Mouse (Mus musculus) layer of hippocampus, adult 18-20 months (tissue): ENCODE measurements around the gene Nptn. TPM values are rescaled to one million over a fixed set of nuclear protein-coding genes. Genes with fewer than 3 reads are reported as not detected.

Experiments
- DNase-seq, 2 experiments: peaks; one replicate each; pipeline ENCODE4 v3.0.0; 2022; ENCODE audit warnings: low spot score in 2 of 2
- long read RNA-seq: library from polyadenylated mRNA; stranded (forward); transcript quantifications from one replicate; pipeline ENCODE4 v2.0.0, GENCODE M21; 2021
- total RNA-seq, 2 experiments: library from RNA; stranded (reverse); gene quantifications; 2 replicates each; pipeline ENCODE4 v1.2.3; 2021

The Nptn gene
- total RNA-seq: 100 to 1,000 TPM; 848 to 884 TPM
- long read RNA-seq, transcript Nptn-201 (8 exons, 2,024 nt): major isoform, 29 of 53 reads
- long read RNA-seq, partial matches to known transcripts: 3 of 53 reads
- long read RNA-seq, other reads (novel, unspliced or antisense): 18 of 53 reads

DNA sequence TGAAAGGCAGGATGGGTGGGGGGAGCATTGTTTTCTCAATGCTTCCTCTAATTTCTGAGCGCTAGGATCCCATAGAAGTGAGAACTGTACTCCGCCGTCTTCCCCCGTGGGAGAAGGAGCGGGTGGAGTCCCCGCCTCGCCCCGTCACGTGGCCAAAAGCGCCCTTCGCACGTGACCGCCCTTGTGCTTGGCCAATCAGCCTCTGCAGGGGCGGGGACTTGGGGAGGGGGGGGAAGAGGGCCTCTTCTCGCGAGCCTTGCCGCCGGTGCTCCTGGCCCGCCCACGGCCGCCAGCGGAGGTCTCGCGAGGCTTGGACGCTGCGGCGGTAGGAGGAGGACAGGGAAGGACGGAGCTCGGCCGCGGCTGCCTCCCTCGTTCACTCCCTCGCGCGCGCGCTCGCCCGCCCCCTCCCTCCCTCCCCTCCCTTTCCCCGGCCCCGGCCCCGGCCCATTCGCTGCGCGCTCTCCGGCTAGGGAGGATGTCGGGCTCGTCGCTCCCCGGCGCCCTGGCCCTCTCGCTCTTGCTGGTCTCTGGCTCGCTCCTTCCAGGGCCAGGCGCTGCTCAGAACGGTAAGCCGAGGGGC lies at the start of gene Nptn:
Gene Nptn, plus strand, starts transcription at position 283 of the 583 bp plus-strand sequence.
- peak; percentile 95 to 98 for DNase-seq

DNA sequence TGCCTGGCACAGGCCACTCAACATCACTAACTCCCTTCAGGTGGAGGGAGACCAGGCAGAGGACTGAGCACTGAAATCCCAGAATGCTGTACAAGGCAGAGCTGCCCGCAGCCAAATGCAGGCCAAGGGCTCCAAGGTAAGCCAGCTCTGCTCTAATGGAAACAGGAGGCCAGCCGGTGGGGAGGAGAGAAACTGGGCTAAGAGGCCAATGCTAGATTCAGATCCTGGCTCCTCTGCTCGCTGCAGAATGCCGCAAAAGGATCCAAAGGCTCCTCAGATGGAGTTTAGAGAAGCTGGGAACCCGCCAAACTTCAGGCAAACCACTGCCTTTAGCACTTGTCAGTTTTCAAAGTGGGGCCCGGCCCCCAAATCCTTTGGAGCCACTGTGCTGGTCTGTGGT lies 48.7 kb upstream of the Nptn start:
- no peak for DNase-seq

DNA sequence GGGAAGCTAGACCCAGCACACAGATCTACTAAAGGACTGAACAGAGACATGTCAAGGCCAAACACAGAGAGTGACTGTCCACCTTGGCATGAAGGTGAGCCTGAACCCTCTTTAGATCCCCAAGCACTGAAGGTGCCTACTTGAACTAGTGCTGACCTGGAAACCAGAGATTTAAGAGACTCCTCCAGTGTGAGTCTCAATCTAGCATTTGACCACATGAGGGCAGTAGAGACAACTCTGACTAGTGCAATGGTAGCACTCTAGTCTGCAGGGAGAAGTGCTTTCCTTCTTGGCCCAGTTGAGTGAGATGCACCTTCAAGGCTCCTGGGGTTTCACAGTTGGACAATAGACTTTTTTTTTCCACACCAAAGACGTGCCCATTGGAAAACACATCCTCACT lies 47.3 kb upstream of the Nptn start:
- peak in 1 of 2 experiments; percentile 81 for DNase-seq

DNA sequence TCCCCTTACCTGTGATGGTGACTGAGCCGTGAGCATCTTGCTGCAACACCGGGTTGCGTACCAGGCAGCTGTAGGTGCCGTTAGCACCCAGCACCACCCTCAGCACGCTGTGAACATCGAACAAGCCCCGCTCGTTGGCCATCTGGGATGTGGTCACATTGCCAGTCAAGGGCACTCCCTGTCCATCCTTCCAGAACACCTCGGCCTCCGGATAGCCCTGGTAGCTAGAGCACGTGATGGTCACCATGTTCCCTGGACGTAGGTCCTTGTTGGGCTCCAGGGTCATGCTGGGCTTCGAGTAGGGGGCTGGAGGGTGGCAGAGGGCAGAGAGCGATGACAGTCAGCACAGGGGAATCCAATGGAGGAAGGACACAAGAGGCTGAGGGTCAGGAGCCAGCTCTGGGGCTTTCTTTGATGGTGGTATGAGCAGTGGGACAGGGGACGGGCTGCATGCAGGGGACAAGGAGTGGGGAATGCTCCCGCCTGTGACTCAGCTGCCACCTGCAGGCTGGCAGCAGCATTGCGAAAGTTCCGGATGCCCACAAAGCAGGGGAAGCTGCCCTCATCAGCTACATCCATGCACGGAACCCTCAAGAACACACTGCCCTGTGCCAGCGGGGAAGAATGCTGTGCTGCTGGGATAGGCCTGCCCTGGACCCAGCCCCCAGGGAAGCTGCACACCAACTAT lies 46.4 kb upstream of the Nptn start:
- peak in 1 of 2 experiments; percentile 40 for DNase-seq

DNA sequence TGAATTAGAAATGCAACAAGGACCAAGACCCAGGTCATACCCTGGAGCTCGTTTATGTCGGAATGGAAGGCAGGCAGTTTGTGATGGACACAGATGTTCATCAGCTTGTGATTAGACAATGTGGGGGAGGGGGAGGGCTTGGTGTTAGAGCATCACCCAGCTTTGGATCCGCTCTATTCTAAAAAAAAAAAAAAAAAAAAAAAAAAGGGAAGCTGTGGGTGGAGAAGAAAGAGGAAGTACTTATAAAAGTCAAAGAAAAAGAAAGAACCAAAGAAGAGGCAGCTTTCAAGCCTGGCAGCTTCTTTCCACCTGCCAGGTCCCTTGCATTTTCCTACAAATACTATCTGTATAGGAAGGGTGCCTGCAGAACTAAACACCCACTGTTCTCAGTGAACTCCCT lies 44.3 kb upstream of the Nptn start:
- DNase-seq: no peak

DNA sequence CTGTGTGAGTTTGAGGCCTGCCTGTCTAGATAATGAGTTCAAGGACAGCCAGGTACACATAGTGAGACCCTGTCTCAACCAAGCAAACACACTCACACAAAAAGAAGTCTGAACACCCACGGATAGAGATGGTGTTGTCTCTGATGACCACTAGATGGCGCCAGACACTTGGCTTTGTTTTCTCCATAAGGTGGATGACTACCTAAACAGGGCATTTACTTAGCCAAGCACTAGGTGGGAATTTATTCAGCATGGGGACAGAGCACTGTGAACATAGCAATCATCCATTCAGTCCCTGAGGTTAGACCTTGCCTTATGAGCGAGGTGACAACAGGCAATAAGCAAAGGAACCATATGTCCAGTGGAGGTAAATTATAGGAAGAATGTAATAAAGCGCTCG lies 42.2 kb upstream of the Nptn start:
- DNase-seq: peak in 1 of 2 experiments; percentile 66

DNA sequence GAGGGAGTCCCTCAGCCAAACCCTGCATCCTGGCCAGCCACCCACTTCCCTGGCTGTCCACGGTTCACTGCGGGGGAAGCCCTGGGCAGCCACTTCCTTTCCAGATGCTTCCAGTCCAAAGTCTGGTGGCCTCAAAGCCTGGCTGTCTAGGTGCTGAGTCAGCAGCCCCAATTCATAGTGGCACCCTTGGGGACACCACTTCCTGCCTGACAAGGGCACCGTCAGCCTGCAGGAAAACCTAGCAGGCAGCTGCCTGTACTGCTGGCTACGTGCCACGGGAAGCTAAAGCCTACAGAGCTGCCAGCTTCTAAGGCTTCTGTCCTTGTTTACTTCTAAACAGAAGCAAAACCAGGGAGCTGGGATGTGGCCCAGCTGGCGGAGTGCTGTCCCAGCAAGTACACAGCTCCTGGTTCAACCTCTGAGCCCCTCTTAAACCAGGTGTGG lies 40.1 kb upstream of the Nptn start:
- DNase-seq: peak in 1 of 2 experiments; percentile 70

DNA sequence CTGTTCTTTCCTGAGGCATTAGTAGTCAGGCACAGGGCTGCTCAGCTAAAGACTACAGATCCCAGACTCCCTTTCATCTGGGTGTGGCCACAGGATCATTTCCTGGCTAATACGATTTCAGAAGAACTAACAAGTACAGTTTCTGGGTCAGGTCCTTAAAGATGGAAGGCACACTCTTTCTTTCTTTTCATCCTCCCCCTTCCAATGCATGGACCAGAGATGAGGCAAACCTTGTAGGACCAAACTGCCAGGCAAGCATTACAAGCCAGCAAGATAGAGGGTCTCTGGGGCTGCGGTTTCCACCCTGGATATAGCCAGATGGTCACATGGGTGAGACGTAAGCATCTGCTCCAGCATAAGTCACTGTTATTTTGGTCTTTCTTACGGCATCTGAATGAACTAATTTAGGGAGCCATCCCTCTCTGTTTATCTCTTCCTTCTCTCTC lies 37.1 kb upstream of the Nptn start:
- peak in 1 of 2 experiments; percentile 73 for DNase-seq

DNA sequence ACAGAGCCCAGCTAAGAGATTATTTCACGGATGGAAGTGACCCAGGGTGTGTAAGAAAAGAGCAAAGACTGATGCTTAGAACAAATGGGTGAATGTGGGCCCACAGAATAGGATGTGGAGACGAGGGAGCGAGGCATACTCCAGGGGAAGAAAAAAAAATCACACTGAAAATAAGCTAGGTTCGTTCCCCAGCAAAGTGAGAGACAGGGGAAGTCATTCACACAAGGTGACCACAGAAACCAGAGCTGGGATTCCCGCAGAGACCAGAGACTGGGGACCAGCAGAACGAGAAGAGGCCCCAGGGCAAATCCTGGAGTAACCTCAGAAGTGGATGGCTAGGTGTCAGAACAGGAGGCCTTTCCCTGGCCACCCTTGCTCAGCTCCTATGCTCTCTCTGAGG lies 36.6 kb upstream of the Nptn start:
- DNase-seq: no peak

DNA sequence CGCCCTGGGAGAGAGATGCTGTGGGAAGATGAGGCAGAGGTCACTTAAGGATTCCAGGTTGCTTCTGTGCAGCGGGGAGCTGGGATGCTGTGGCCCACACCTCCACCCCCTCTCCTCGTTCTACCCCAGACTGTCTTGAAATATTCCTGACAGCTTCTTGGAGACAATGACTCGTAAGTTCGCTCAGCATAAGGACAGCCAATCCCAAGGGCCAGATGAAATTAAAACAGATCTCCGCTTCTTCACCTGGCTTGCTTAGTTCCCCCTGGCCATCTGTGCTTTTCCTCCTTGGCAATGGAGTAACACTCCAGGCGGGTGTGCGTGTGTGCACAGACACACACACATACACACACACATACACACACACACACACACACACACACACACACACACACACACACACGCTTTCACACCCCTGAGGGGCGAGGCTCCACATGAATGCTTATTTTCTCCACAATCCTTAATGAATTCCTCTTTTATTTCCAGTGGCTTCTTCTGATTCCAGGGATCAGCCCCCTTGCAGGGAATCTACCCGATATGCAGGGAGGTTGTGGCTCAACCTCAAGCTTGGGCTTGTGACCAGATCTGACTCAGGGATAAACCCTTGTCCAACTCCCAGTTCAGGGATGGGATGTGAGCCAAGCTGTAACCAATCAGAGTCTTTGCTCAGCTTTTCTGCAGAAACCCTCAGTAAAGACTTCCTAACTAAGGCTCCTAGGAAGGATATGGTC lies 35.2 kb upstream of the Nptn start:
- no peak for DNase-seq

DNA sequence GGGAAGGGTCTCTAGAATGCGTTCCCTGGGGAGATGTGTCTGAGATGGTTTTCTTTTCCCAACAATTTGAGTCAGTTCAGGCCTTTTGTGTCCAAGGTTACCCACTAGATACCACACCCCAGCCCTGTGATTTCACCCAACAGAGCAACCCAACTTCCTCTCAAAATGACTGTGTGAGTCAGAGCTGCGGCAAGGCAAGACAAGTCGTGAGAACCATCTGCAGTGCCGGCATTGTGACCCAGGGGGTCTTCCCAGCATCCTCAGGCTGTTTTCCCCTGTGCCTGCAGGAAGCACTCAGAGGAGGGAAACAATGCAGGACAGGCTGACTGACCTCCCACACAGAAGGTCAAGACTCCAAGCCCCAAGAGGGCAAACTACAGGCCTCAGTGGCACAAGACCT lies 33.1 kb upstream of the Nptn start:
- DNase-seq: no peak

DNA sequence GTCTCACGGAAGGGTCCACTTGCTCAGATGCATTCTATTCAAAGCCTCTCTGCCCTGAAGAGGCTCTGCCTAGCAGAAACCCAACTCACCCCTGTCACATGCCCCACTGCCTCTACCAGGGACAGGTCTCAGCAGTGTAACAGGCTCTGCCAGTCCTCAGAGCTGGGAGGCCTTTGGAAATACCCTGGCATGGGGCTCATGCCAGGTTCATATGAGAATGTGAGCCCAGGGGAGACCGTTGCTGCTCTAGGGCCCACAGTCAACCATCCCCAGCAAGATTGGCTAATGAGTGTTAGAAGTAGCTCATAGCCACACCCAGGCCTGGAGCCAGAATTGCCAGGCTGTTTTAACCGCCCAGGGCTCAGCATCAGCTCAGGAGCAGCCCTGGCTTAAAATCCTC lies 32.3 kb upstream of the Nptn start:
- no peak for DNase-seq

DNA sequence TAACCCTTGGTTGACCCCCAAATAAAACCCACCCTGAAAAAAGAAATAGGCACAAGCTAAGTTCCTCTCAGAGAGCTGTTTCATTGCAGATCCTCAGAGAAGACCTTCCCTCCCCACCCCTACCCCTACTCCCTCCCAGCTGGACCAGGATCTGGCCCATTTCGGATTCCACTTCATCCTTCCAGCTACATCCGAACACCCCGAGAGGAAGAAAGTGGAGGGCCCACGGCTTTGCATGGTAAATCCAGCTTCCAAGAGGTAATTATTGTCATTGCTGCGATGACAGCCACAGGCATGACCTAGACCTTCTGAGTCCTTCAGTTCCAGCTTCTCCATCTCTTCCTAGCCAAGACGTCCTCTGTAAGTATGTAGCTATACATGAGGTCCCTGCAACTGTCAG lies 31.1 kb upstream of the Nptn start:
- DNase-seq: no peak

DNA sequence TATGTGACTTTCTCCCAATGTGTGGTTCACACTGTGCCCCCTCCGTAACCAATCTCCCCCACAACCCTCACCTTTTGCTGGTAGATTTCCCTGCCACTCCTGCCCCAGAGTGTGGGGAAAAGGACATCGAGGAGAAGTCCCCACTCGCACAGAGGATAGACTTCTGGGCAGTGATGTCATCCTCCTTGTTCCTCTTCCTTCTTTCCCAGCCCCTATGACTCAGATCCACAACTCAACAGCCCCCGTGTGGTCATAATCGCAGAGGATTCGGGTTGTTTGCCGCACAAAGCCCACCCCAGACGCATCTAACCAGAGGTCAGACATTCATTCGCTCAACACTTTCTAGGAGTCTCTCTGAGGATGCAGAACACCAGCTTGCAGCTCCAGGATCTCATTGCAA lies 30.0 kb upstream of the Nptn start:
- no peak for DNase-seq

DNA sequence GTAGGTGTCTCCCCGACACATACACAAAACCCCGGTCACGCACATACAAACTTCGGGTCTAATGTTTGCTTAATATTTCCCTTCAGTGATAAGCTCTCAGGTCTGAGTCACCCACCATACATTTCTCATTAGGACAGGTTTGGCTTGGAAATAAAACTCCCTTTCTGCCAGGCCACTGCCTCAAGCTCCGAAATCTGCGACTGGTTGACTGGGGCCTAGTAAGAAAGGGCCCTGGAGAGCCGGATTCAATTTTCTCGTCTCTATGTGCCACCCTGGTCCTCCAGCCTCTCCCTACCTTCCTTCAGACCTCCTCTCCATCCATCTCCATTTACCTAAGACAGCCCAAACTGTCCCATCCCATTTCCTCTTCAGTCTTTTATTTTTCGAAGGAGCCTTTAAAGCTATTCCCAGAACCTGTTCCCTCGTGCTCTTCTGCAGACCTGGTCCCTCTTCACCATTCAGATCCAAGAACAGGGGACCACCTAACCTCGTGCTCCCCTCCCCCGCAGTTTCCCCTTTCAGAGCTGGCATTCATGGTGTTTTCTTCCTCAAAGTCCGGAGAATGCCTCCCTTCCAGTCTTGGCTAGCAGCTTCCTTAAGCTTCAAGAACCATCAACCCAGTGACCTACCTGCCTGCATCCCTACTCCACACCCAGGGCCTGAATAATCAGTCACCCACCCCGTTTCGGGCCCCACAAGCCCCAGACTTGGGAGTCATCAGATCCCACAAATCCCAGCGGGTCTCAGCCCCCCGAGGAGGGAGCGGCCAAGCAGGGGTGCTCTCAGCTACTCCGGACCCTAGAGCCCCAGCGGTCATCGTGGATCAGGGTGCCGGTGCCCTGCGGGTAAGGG lies 27.8 kb upstream of the Nptn start:
- DNase-seq: no peak

DNA sequence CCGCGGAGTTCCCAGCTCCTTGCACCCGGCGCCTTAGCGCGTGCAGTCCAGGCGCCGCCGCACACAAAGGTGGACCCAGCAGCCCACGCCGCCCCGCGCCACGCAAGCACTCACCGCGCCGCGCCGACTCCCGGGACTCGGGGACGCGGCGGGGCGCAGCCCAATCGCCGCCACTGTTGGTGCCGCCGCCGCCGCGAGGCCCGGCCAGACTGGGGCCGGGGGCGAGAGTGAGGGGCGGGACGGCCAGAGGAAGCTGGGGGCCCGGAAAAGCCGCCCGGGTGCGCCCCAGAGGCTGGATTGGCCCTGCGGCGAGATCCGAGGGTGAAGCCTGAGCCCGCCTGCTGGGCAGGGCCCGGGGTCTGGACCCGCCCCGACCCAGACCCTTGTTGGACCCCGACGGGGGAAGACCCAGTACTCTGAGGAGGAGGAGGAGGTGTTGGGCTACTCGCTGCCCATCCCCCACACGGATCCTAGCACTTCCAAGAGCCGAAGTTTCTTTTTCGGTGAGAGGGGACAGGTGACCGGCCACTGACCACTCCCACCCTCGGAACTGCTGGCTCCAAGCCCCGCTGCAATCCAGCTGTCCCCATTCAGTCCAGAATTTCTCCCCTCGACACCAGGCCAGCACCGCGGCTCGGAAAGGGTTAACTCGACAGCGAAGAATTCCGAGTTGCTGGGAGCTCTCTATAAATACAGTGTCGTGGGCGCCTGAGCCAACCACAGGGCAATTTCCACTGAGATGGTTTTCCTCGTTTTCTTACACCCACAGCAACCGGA lies 26.9 kb upstream of the Nptn start, which contains the start of gene Cd276:
Gene Cd276, minus strand, starts transcription at position 530 of the 777 bp plus-strand sequence.
- DNase-seq: peak; percentile 61 to 77

DNA sequence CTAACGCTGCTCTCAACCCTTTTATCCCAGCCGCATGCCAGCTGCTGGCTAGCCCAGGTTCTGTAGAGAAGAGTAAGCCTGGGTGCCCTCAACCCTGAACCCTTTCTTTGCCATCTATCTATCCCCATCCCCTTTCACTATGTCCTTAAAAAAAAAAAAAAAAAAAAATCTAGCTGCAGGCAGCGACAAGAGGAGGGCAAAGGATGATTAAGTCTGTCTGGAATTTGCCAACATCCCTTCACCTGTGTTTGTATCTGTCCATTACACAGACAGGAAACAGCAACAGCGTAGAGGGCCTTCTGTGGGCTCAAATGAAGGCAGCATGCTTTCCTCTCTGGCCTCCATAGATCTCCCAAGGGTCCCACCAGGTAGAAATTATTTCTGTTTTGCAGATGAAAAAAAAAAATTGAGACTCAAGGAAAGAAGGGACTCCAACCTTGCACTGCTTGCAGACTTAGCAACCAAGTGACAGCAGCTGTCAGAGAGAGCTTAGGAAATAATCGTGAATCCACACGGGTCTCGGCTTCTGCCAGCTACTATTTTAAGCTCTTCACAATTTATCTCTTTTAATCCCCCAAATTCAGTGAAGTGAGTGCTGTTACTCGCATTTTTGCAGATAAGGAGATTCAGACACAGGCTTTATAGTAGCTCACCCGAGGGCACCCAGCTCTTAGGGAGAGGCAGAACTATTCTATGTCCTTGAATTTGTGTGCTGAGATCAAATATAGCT lies 26.2 kb upstream of the Nptn start:
- DNase-seq: peak in 1 of 2 experiments; percentile 34

DNA sequence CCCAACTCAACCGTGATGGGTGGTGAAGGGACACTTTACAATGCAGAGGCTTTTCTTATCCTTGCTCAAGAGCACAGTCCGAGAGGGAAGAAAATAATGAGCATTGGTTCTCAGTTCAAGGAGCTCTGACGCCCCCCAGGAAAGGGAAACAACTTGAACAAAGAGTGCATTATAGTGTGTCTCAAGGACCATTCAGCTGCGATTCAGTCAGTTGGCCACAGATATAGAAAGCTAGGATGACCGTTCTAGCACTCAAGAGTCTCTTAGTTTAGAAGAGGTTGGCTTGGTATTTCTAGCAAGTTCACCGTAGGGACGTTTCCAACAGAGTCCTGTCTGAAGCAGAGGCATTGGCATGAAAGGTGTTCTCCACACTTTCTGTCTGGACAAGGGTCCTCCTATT lies 25.4 kb upstream of the Nptn start:
- no peak for DNase-seq
